Comparison of ENCODE assay signal across 10 mouse cellular contexts in the genomic region with DNA sequence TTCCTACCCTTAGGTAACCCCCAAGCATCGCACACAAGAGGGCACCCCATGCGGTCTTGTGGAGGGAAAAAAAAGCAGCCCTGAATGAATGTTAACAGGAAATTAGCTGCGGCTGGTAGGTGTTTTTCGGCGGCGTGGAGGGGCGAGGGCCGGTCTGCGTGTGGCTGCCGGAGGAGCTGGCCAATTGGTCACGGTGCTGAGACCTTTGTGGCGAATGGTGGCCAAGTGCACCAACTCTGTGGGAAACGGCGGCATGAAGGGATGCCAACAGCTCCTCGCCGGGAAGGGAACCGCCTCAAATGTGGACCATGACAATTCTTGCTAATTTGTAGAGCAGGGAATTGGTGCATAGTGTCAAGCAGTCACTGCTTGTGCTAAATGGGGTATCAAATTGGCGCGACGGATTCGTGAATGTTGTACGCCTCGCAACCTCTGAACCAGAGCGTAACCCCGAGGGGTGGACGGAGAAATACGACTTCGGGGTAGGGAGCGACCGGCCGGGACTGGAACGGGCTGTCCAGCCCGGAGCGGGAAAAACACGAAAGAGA. TPM values are rescaled to one million over a fixed set of nuclear protein-coding genes. Genes with fewer than 3 reads are reported as not detected.
DNase-seq lines count a peak whose midpoint lies in the region; ATAC-seq and TF ChIP-seq lines count a peak whose summit lies in the region.
"Had no signal": no experiment of that assay in that cellular context is flagged by ENCODE, and none has a peak within 500 bp of the region (broad histone marks: within the 10 kb centered on the region; RNA-seq: fewer than 3 reads in every experiment).

No protein-coding gene starts in this region.

- DNase-seq in heart, postnatal 25 days (ENCODE audit: low spot score): no peak
- no peak for DNase-seq in left cerebral cortex, adult 9 months (ENCODE audit: low spot score in 2 of 2)
- no peak for DNase-seq in cerebellum, adult 18-20 months

- H3K27ac ChIP-seq in heart, embryonic 15.5 days: no peak overlapping the region
- H3K27ac ChIP-seq in forebrain, embryonic 15.5 days (replicated peaks): no peak overlapping the region
- H3K27ac ChIP-seq in midbrain, embryonic 12.5 days (replicated peaks): peak overlapping the region; percentile 76

- peaks cover 95% of the 10 kb centered on the region for H3K27me3 ChIP-seq in heart, embryonic 15.5 days
- peaks cover 97% of the 10 kb centered on the region for H3K27me3 ChIP-seq in E14TG2a.4 (ENCODE audit: insufficient read depth, low read length)
- H3K27me3 ChIP-seq in forebrain, embryonic 15.5 days: peaks cover 88% of the 10 kb centered on the region
- peaks cover 84% of the 10 kb centered on the region for H3K27me3 ChIP-seq in midbrain, embryonic 12.5 days

- no peaks in the 10 kb centered on the region for H3K9me3 ChIP-seq in heart, embryonic 15.5 days (replicated peaks)
- H3K9me3 ChIP-seq in E14TG2a.4 (ENCODE audit: low read length): no peaks in the 10 kb centered on the region
- H3K9me3 ChIP-seq in forebrain, embryonic 15.5 days: no peaks in the 10 kb centered on the region
- H3K9me3 ChIP-seq in midbrain, embryonic 12.5 days: no peaks in the 10 kb centered on the region

- under 1% methylated on average over 35 of the region's 35 CpGs for WGBS in heart, embryonic 15.5 days
- under 1% methylated on average over 35 of the region's 35 CpGs for WGBS in forebrain, embryonic 15.5 days
- WGBS in midbrain, embryonic 12.5 days: under 1% methylated on average over 35 of the region's 35 CpGs

- no peak for TF ChIP-seq CTCF in E14TG2a.4 (conservative IDR thresholded peaks at IDR 0.05; ENCODE audit: low read length)

- no peaks in the 10 kb centered on the region for H3K36me3 ChIP-seq in heart, embryonic 15.5 days
- no peaks in the 10 kb centered on the region for H3K36me3 ChIP-seq in E14TG2a.4 (ENCODE audit: insufficient read depth, low read length)
- no peaks in the 10 kb centered on the region for H3K36me3 ChIP-seq in forebrain, embryonic 15.5 days
- H3K36me3 ChIP-seq in midbrain, embryonic 12.5 days: peaks cover 10% of the 10 kb centered on the region

- ATAC-seq in heart, embryonic 15.5 days (replicated peaks; ENCODE audit: insufficient number of reproducible peaks, insufficient read depth, low FRiP score, low read depth): no peak
- no peak for ATAC-seq in forebrain, embryonic 15.5 days (replicated peaks)
- no peak; the same call in 1 of the 2 replicates for ATAC-seq in midbrain, embryonic 12.5 days (ENCODE audit: low FRiP score, low read depth)
- no peak for ATAC-seq in megakaryocyte-erythroid progenitor cell, adult 5-6 weeks (replicated peaks; ENCODE audit: low FRiP score, low TSS enrichment, poor library complexity, severe bottlenecking)

- peaks cover 35% of the 10 kb centered on the region for H3K4me1 ChIP-seq in heart, embryonic 15.5 days (replicated peaks)
- peaks cover 76% of the 10 kb centered on the region for H3K4me1 ChIP-seq in E14TG2a.4 (replicated peaks; ENCODE audit: low read depth, low read length)
- H3K4me1 ChIP-seq in forebrain, embryonic 15.5 days: peaks cover 47% of the 10 kb centered on the region
- H3K4me1 ChIP-seq in midbrain, embryonic 12.5 days: peaks cover 70% of the 10 kb centered on the region

- intact Hi-C loops in heart, postnatal 25 days (cut with DNase I): no loop called here

- H3K9ac ChIP-seq in heart, embryonic 15.5 days: no peak overlapping the region
- no peak overlapping the region for H3K9ac ChIP-seq in forebrain, embryonic 15.5 days (replicated peaks)
- peak overlapping the region; percentile 68 for H3K9ac ChIP-seq in midbrain, embryonic 12.5 days (replicated peaks)

- H3K4me2 ChIP-seq in heart, embryonic 15.5 days: 0 out of 2 replicates have a peak overlapping the region, but pooled peaks have one; percentile 75
- H3K4me2 ChIP-seq in forebrain, embryonic 15.5 days (replicated peaks): peak overlapping the region; percentile 39; the same call in 1 of the 2 replicates
- peak overlapping the region; percentile 56 for H3K4me2 ChIP-seq in midbrain, embryonic 12.5 days (replicated peaks)

- peak overlapping the region; percentile 50 for H3K4me3 ChIP-seq in heart, embryonic 15.5 days
- H3K4me3 ChIP-seq in E14TG2a.4 (replicated peaks; ENCODE audit: low read length): peak overlapping the region; percentile 39
- no peak overlapping the region for H3K4me3 ChIP-seq in forebrain, embryonic 15.5 days
- peak overlapping the region; percentile 52 for H3K4me3 ChIP-seq in midbrain, embryonic 12.5 days

RNA-seq across cellular contexts. Expression of gene Dbx1, which starts 1.5 kb away (rescaled TPM):
- not detected in 2 replicates for polyA plus RNA-seq in heart, embryonic 15.5 days (2015; fragmentation: Nextera tagmentation; extraction: Ambion mirVana)
- not detected for total RNA-seq in heart, postnatal 25 days (2021)
- polyA plus RNA-seq in forebrain, embryonic 15.5 days (2015; fragmentation: Nextera tagmentation; extraction: Ambion mirVana): 1.5 and 1.9 TPM in 2 replicates
- 176 and 184 TPM in 2 replicates for polyA plus RNA-seq in midbrain, embryonic 12.5 days (2016; fragmentation: Nextera tagmentation; extraction: Ambion mirVana)
- total RNA-seq in megakaryocyte-erythroid progenitor cell, adult 5-6 weeks (2014; fragmentation: Nextera tagmentation): not detected in 2 replicates
- not detected in 2 replicates for total RNA-seq in megakaryocyte-erythroid progenitor cell, adult 5-6 weeks (2017)
- total RNA-seq: common myeloid progenitor, adult 5-6 weeks; layer of hippocampus, adult 8-10 months had no signal

Comparison
In these comparisons a context has a peak if more than half of its experiments do, and no peak if none do; other contexts are left out.
1. RNA of gene Dbx1, which starts 1.5 kb away (polyA plus RNA-seq): 176 to 184 TPM in midbrain, embryonic 12.5 days; 1.5 to 1.9 TPM in forebrain, embryonic 15.5 days and not detected in heart, embryonic 15.5 days; every median in the first group is over 10 times any median in the second.
2. Peak in every context shown above with its lines, with median percentiles within 50 percentile points of each other: H3K4me2 ChIP-seq.